Comparison of ENCODE assay signal across 29 mouse cellular contexts in genomic region chr3:51024655-51025054, GRCm38 (mm10).
A peak's percentile ranks its signal among the peaks of the same experiment; 100 is the strongest.
DNase-seq lines count a peak whose midpoint lies in the region; ATAC-seq lines count a peak whose summit lies in the region.
"Had no signal": no experiment of that assay in that cellular context is flagged by ENCODE, and none has a peak within 500 bp of the region (broad histone marks: within the 10 kb centered on the region; RNA-seq: fewer than 3 reads in every experiment).

No protein-coding gene starts in this region.

- no peaks in the 10 kb centered on the region for H3K27me3 ChIP-seq in forebrain, embryonic 10.5 days (ENCODE audit: poor library complexity, severe bottlenecking)
- no peaks in the 10 kb centered on the region for H3K27me3 ChIP-seq in forebrain, embryonic 16.5 days (replicated peaks; ENCODE audit: control insufficient read depth, insufficient read depth, low read length)
- H3K27me3 ChIP-seq in embryonic facial prominence, embryonic 10.5 days (replicated peaks; ENCODE audit: low read depth, poor library complexity, severe bottlenecking), result no peaks in the 10 kb centered on the region
- H3K27me3 ChIP-seq: embryonic facial prominence, embryonic 13.5 days; forebrain, embryonic 13.5 days; heart, embryonic 13.5 days had no signal

- WGBS in forebrain, embryonic 10.5 days, result 10% methylated on average over 6 of the region's 6 CpGs
- WGBS in forebrain, embryonic 16.5 days, result 11% methylated on average over 6 of the region's 6 CpGs
- WGBS in embryonic facial prominence, embryonic 10.5 days, result 11% methylated on average over 6 of the region's 6 CpGs

- H3K36me3 ChIP-seq in forebrain, embryonic 10.5 days (replicated peaks), result no peaks in the 10 kb centered on the region
- H3K36me3 ChIP-seq in forebrain, embryonic 16.5 days (ENCODE audit: control insufficient read depth, insufficient read depth), result no peaks in the 10 kb centered on the region
- H3K36me3 ChIP-seq in embryonic facial prominence, embryonic 10.5 days (replicated peaks), result no peaks in the 10 kb centered on the region
- H3K36me3 ChIP-seq: embryonic facial prominence, embryonic 13.5 days; heart, embryonic 10.5 days; heart, embryonic 13.5 days had no signal

- no peak for DNase-seq in forebrain, embryonic 10.5 days (ENCODE audit: extremely low spot score, low spot score)
- DNase-seq in embryonic facial prominence, embryonic 10.5 days (ENCODE audit: low spot score), result peak; percentile 54
- DNase-seq in forelimb bud, embryonic 11.5 days (ENCODE audit: low read depth, low spot score), result peak; percentile 35
- DNase-seq in retina, embryonic 14.5 days (ENCODE audit: low spot score), result peak; percentile 32
- no peak for DNase-seq in ovary, postnatal 36 days (ENCODE audit: low spot score)
- no peak for DNase-seq in natural killer cell, adult 2 months (ENCODE audit: low spot score in 2 of 2)
- DNase-seq: adrenal gland, postnatal 10 days; adrenal gland, postnatal 36 days; cerebellum, adult 11 months; cerebellum, adult 8-10 months; cerebellum, postnatal 10 days; cerebellum, postnatal 36 days; forebrain, postnatal 0 days; gastrocnemius, postnatal 10 days; gastrocnemius, postnatal 36 days; heart, adult 2 months; kidney, adult 18-20 months had no signal

- H3K4me2 ChIP-seq in forebrain, embryonic 16.5 days (ENCODE audit: low read length), result no peak overlapping the region
- H3K4me2 ChIP-seq: embryonic facial prominence, embryonic 13.5 days; forebrain, embryonic 13.5 days; heart, embryonic 13.5 days; hindbrain, embryonic 14.5 days had no signal

- no peak overlapping the region for H3K9ac ChIP-seq in forebrain, embryonic 16.5 days (replicated peaks; ENCODE audit: low read depth, low read length)
- H3K9ac ChIP-seq: embryonic facial prominence, embryonic 13.5 days; forebrain, embryonic 13.5 days; forebrain, postnatal 0 days; heart, embryonic 13.5 days; hindbrain, embryonic 14.5 days had no signal

- ATAC-seq in forebrain, embryonic 16.5 days, result no peak
- no peak for ATAC-seq in frontal cortex, adult (ENCODE audit: low TSS enrichment)
- ATAC-seq: CD4-positive, CD25-positive, alpha-beta regulatory T cell, adult 4 months; forebrain, postnatal 0 days; hindbrain, postnatal 0 days; inflammation-experienced regulatory T-cells, adult 6 months; intestine, embryonic 16.5 days had no signal

- no peak overlapping the region for H3K4me3 ChIP-seq in forebrain, embryonic 10.5 days
- H3K4me3 ChIP-seq in forebrain, embryonic 16.5 days (replicated peaks; ENCODE audit: low read length), result no peak overlapping the region
- H3K4me3 ChIP-seq in embryonic facial prominence, embryonic 10.5 days, result no peak overlapping the region
- H3K4me3 ChIP-seq: embryonic facial prominence, embryonic 13.5 days; erythroblast, embryonic 14.5 days; forebrain, embryonic 13.5 days; heart, adult 2 months; heart, embryonic 10.5 days; heart, embryonic 13.5 days had no signal

- H3K27ac ChIP-seq in forebrain, embryonic 10.5 days, result peak overlapping the region; percentile 76
- no peak overlapping the region for H3K27ac ChIP-seq in forebrain, embryonic 16.5 days (ENCODE audit: low read length)
- H3K27ac ChIP-seq in embryonic facial prominence, embryonic 10.5 days (replicated peaks), result peak overlapping the region; percentile 68; the same call in 1 of the 2 replicates
- H3K27ac ChIP-seq: embryonic facial prominence, embryonic 13.5 days; forebrain, embryonic 13.5 days; heart, adult 2 months; heart, embryonic 10.5 days; heart, embryonic 13.5 days; hindbrain, embryonic 14.5 days; hindbrain, postnatal 0 days had no signal

- H3K4me1 ChIP-seq in forebrain, embryonic 10.5 days, result peaks cover 19% of the 10 kb centered on the region
- H3K4me1 ChIP-seq in forebrain, embryonic 16.5 days (replicated peaks; ENCODE audit: control insufficient read depth, insufficient read depth, low read length), result no peaks in the 10 kb centered on the region
- H3K4me1 ChIP-seq in embryonic facial prominence, embryonic 10.5 days, result peaks cover 19% of the 10 kb centered on the region
- H3K4me1 ChIP-seq: embryonic facial prominence, embryonic 13.5 days; heart, embryonic 10.5 days; heart, embryonic 13.5 days had no signal

- H3K9me3 ChIP-seq in forebrain, embryonic 10.5 days, result no peaks in the 10 kb centered on the region; the same call in 1 of the 2 replicates
- H3K9me3 ChIP-seq in forebrain, embryonic 16.5 days (ENCODE audit: control insufficient read depth, low read length), result no peaks in the 10 kb centered on the region
- H3K9me3 ChIP-seq in embryonic facial prominence, embryonic 10.5 days, result no peaks in the 10 kb centered on the region
- H3K9me3 ChIP-seq: embryonic facial prominence, embryonic 13.5 days; forebrain, embryonic 13.5 days; heart, embryonic 10.5 days; heart, embryonic 13.5 days had no signal

Comparison
In these comparisons a context has a peak if more than half of its experiments do, and no peak if none do; other contexts are left out.
1. DNase-seq: peak in embryonic facial prominence, embryonic 10.5 days (single experiment), forelimb bud, embryonic 11.5 days (single experiment) and retina, embryonic 14.5 days (single experiment); none in forebrain, embryonic 10.5 days (single experiment), ovary, postnatal 36 days (single experiment) and natural killer cell, adult 2 months (0 of 2).